Mouse (Mus musculus) heart, postnatal 4 days (tissue): ENCODE results near the gene Nrcam. TPM values are rescaled to one million over a fixed set of nuclear protein-coding genes. Genes with fewer than 3 reads are reported as not detected.
"Not testable (repeated sequence)": the region's sequence is repeated elsewhere in the genome, so short reads cannot be mapped to it uniquely, and the experiment has no call there.

ENCODE experiments used
- DNase-seq: peaks from one replicate; pipeline ENCODE4 v3.0.0; 2021
- total RNA-seq, 2 experiments: library from RNA; stranded (reverse); gene quantifications; 2 replicates each; pipeline ENCODE4 v1.2.3; 2021

Nrcam gene
- total RNA-seq, result 1 to 10 TPM in 1 of 2 experiments, under 1 TPM in 1; 0.62 to 1.5 TPM

- peak; percentile 49 for DNase-seq
These were observed at the start of gene Nrcam for GRCm38 (mm10) chr12:44328381-44329315. TSS of gene Nrcam (plus strand) at chr12:44328885.

- not testable (repeated sequence) for DNase-seq
These were observed 48.5 kb upstream of the Nrcam start for GRCm38 (mm10) chr12:44280147-44280546.

- DNase-seq, result no peak
These were observed 47.2 kb upstream of the Nrcam start for GRCm38 (mm10) chr12:44281534-44281933.

- no peak for DNase-seq
These were observed 45.3 kb upstream of the Nrcam start for GRCm38 (mm10) chr12:44283378-44283777.

- DNase-seq, result no peak
These were observed 41.7 kb upstream of the Nrcam start for GRCm38 (mm10) chr12:44286992-44287391.

GRCm38 (mm10) chr12:44292281-44292680, 36.4 kb upstream of the Nrcam start:
- peak; percentile 71 for DNase-seq

- no peak for DNase-seq
These were observed 27.9 kb upstream of the Nrcam start for GRCm38 (mm10) chr12:44300793-44301192.

GRCm38 (mm10) chr12:44304012-44304411, 24.7 kb upstream of the Nrcam start:
- DNase-seq, result no peak

GRCm38 (mm10) chr12:44304869-44305268, 23.8 kb upstream of the Nrcam start:
- no peak for DNase-seq

- DNase-seq, result no peak
These were observed 20.5 kb upstream of the Nrcam start for GRCm38 (mm10) chr12:44308221-44308620.

- no peak for DNase-seq
These were observed 13.5 kb upstream of the Nrcam start for GRCm38 (mm10) chr12:44315212-44315611.

GRCm38 (mm10) chr12:44325091-44325490, 3.6 kb upstream of the Nrcam start:
- DNase-seq, result no peak

GRCm38 (mm10) chr12:44327452-44327851, 1.2 kb upstream of the Nrcam start:
- no peak for DNase-seq

GRCm38 (mm10) chr12:44329316-44330215, 881 bp downstream of the Nrcam start:
- DNase-seq, result peak; percentile 5

- DNase-seq, result no peak
These were observed 1.6 kb downstream of the Nrcam start for GRCm38 (mm10) chr12:44330216-44330719.

GRCm38 (mm10) chr12:44337136-44337640, 8.5 kb downstream of the Nrcam start:
- no peak for DNase-seq

GRCm38 (mm10) chr12:44338195-44338622, 9.5 kb downstream of the Nrcam start:
- no peak for DNase-seq

GRCm38 (mm10) chr12:44344075-44344474, 15.4 kb downstream of the Nrcam start:
- no peak for DNase-seq

- DNase-seq, result no peak
These were observed 16.6 kb downstream of the Nrcam start for GRCm38 (mm10) chr12:44345251-44345650.

GRCm38 (mm10) chr12:44346143-44346542, 17.5 kb downstream of the Nrcam start:
- no peak for DNase-seq

GRCm38 (mm10) chr12:44355116-44355515, 26.4 kb downstream of the Nrcam start:
- DNase-seq, result no peak

GRCm38 (mm10) chr12:44357460-44357859, 28.8 kb downstream of the Nrcam start:
- no peak for DNase-seq

GRCm38 (mm10) chr12:44357881-44358280, 29.2 kb downstream of the Nrcam start:
- no peak for DNase-seq
